Mouse (Mus musculus) liver, embryonic 14.5 days (tissue): ENCODE measurements around the gene Hbb-bt. TPM values are rescaled to one million over a fixed set of nuclear protein-coding genes. Genes with fewer than 3 reads are reported as not detected.

Experiments used
- ATAC-seq: fragments of 200-750 bp; cut with Nextera tagmentation; 2 replicates; pipeline ENCODE4 v1.8.0; 2017; ENCODE audit warnings: moderate number of reproducible peaks, mild to moderate bottlenecking, moderate library complexity; ENCODE audit not compliant: insufficient read depth
- DNase-seq, 3 experiments: peaks; one replicate each; pipeline ENCODE4 v3.0.0-alpha.2; 2012 to 2013; ENCODE audit warnings: low read depth in 3 of 3, low spot score in 3 of 3
- H3K27ac ChIP-seq: fragments of 300-500 bp; sonication (generic); 2 replicates; pipeline ENCODE4 v1.5.1; 2014; ENCODE audit warnings: moderate library complexity, mild to moderate bottlenecking, control low read depth, inconsistent platforms
- H3K27me3 ChIP-seq: fragments of 300-500 bp; sonication (generic); 2 replicates; pipeline ENCODE4 v1.6.1; 2014; ENCODE audit warnings: mild to moderate bottlenecking, low read length, moderate library complexity; ENCODE audit not compliant: control insufficient read depth, insufficient read depth
- H3K36me3 ChIP-seq: fragments of 300-500 bp; sonication (generic); replicated peaks from 2 replicates; pipeline ENCODE4 v1.6.1; 2014; ENCODE audit warnings: low read depth; ENCODE audit not compliant: control insufficient read depth, insufficient read depth
- H3K4me1 ChIP-seq, 2 experiments: fragments of 200-500 bp in 1 of 2; fragments of 300-500 bp in 1 of 2; sonication (generic) in 1 of 2; replicated peaks; 2 replicates each; pipeline ENCODE4 v1.6.1; 2012 to 2014; ENCODE audit warnings: antibody characterized with exemption in 1 of 2, inconsistent platforms in 1 of 2, low read length in 1 of 2; ENCODE audit not compliant: control insufficient read depth in 2 of 2, insufficient read depth in 2 of 2
- H3K4me2 ChIP-seq: fragments of 300-500 bp; sonication (generic); 2 replicates; pipeline ENCODE4 v1.6.1; 2014; ENCODE audit warnings: low read depth, mild to moderate bottlenecking, control low read depth, moderate library complexity
- H3K4me3 ChIP-seq, 2 experiments: fragments of 200-500 bp in 1 of 2; fragments of 300-500 bp in 1 of 2; sonication (generic) in 1 of 2; 2 replicates each; pipeline ENCODE4 v1.5.1; 2012 to 2014; ENCODE audit warnings: low read depth in 2 of 2, low read length in 2 of 2, mild to moderate bottlenecking in 2 of 2, control low read depth in 1 of 2, inconsistent platforms in 1 of 2, moderate library complexity in 1 of 2; ENCODE audit not compliant: insufficient read depth in 1 of 2
- H3K9ac ChIP-seq: fragments of 300-500 bp; sonication (generic); replicated peaks from 2 replicates; pipeline ENCODE4 v1.6.1; 2014; ENCODE audit warnings: mild to moderate bottlenecking, control low read depth, moderate library complexity
- H3K9me3 ChIP-seq: fragments of 300-500 bp; sonication (generic); 2 replicates; pipeline ENCODE4 v1.6.1; 2016; ENCODE audit warnings: low read length, mixed read lengths; ENCODE audit not compliant: control insufficient read depth
- CTCF ChIP-seq: IDR thresholded peaks from 2 replicates; pipeline ENCODE4 v1.5.1; 2016; ENCODE audit warnings: antibody characterized with exemption, low read depth, control low read depth
- EP300 ChIP-seq: IDR thresholded peaks from 2 replicates; pipeline ENCODE4 v1.6.1; 2016; ENCODE audit warnings: antibody characterized with exemption, low read depth
- WGBS: fragments of 180-500 bp; shearing (Covaris S2); extraction: QIAGEN DNeasy Blood & Tissue Kit; methylation state at CpG from one replicate; pipeline ENCODE4 v1.1.7; 2014; ENCODE audit not compliant: insufficient replicate concordance; 5-methylcytosine and 5-hydroxymethylcytosine counted together
- polyA plus RNA-seq, 2 experiments: library from polyadenylated mRNA; depleted of rRNA in 1 of 2; stranded (reverse) in 1 of 2; unstranded in 1 of 2; fragments of >200 nt; fragmentation: Nextera tagmentation in 1 of 2; extraction: Ambion mirVana in 1 of 2; gene quantifications; 2 replicates each; pipeline versions ENCODE4 v1.2.1 to v1.2.3; 2012 to 2014

Hbb-bt gene
- polyA plus RNA-seq, 2 experiments = 66,320 to 74,220 TPM

DNA sequence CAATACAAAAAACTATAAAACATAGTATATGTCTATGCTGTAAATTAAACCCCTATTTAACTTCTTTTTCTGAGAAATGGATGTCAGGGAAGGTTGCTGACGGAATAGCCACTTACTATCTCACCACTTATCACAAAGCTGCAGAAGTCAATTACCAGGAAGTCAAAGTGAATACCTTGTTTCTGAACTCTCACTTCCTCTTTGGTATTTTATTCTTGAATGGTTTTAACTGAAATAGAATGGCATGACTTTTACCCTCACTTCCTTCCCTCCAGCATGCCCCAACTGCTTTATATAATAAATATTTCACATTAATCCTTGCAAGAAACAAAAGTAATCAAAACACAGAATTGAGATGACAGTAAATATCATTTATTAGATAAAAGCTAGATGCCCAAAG is 1.6 kb downstream of the Hbb-bt start:
- Histone ChIP-seq H3K4me1 (peaks cover 15 to 28% of the 10 kb centered on the region in 2 experiments), H3K36me3 (no peaks in the 10 kb centered on the region; the same call in 1 of the 2 replicates), H3K4me2 (peak overlapping the region; percentile 48), H3K9ac (peak overlapping the region; percentile 95), H3K9me3 (no peaks in the 10 kb centered on the region), H3K4me3 (peak overlapping the region; percentile 56 to 76), H3K27ac (peak overlapping the region; percentile 89), H3K27me3 (no peaks in the 10 kb centered on the region)
- peak in 2 of 3 experiments; percentile 69 to 82 for DNase-seq
- WGBS = 2% methylated on average over 1 of the region's 1 CpGs
- TF ChIP-seq EP300 (peak; percentile 69), CTCF (no peak)
- peak; percentile 2; the same call in 1 of the 2 replicates for ATAC-seq

DNA sequence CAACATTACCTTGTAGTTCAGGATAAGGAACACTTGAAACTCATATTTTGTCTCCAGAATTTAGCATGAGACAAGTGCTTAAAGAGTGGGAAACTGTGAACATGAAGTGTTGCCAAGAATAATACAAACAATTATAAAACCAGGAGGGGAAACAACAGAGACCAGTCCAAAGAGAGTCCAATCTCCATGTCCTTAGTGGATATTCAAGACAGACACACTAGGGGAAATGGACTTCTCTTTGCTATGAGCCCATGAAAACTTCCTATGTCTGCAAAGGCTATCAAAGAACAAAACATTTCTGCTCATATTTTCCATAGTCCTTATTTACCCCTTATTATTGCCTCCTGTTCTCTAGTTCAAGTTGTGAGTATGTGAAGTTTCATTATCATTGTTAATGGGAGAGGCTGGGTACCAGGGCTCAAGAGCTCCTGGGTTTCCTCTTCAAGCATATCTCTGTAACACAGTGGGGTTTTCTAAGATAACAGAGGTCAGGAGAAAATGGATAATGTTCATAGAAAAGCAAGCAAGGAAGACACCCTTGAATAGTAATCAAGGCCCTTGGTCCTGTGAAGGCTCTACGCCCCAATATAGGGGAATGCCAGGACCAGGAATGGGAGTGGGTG is 2.5 kb downstream of the Hbb-bt start:
- H3K4me3 ChIP-seq = peak overlapping the region; percentile 34 to 52
- ATAC-seq (peak; percentile 49), DNase-seq (peak; percentile 81 to 89 (median 88))
- 12% methylated on average over 1 of the region's 1 CpGs for WGBS
- no peaks in the 10 kb centered on the region for H3K9me3 ChIP-seq
- H3K27me3 ChIP-seq = no peaks in the 10 kb centered on the region
- H3K27ac ChIP-seq = peak overlapping the region; percentile 94
- H3K36me3 ChIP-seq = no peaks in the 10 kb centered on the region; the same call in 1 of the 2 replicates
- TF ChIP-seq EP300 (peak; percentile 83), CTCF (no peak)
- H3K4me2 ChIP-seq = peak overlapping the region; percentile 50
- peaks cover 20 to 30% of the 10 kb centered on the region in 2 experiments for H3K4me1 ChIP-seq
- peak overlapping the region; percentile 66 for H3K9ac ChIP-seq

- Histone ChIP-seq H3K4me1 (peaks cover 20 to 30% of the 10 kb centered on the region in 2 experiments), H3K4me2 (peak overlapping the region; percentile 50), H3K9me3 (no peaks in the 10 kb centered on the region), H3K9ac (peak overlapping the region; percentile 18; the same call in 1 of the 2 replicates), H3K27ac (peak overlapping the region; percentile 94), H3K4me3 (peak overlapping the region; percentile 32 to 34; a peak in 3 of 4 replicates), H3K27me3 (no peaks in the 10 kb centered on the region), H3K36me3 (no peaks in the 10 kb centered on the region; the same call in 1 of the 2 replicates)
- peak in 2 of 3 experiments; percentile 68 to 72 for DNase-seq
- 28% methylated on average over 3 of the region's 3 CpGs for WGBS
- no peak for TF ChIP-seq CTCF
- TF ChIP-seq EP300 = no peak; the same call in none of the 2 replicates
- ATAC-seq = peak; percentile 19
Observed at GRCm38 (mm10) chr7:103810746-103811145, 3.0 kb downstream of the Hbb-bt start.

DNA sequence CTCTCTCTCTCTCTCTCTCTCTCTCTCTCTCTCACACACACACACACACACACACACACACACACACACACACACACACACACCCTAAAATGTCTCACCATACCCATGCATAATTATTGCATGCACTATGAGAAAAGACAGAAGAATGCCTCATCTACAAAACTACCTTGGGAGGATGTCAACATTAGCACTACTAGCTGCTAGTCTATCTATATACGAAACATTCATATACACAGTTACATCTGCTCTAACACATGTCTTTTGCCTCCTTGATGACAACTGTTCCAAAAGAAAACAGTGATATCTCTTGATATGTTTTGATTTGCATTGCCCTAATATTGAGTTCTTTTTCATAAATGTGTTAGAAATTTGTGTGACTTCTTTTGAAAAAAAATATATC is 3.5 kb downstream of the Hbb-bt start:
- H3K9me3 ChIP-seq = no peaks in the 10 kb centered on the region
- peak; percentile 4; the same call in 1 of the 2 replicates for ATAC-seq
- no peaks in the 10 kb centered on the region; the same call in 1 of the 2 replicates for H3K36me3 ChIP-seq
- peak in 1 of 3 experiments; percentile 68 for DNase-seq
- TF ChIP-seq EP300 = peak; percentile 47; the same call in 1 of the 2 replicates
- TF ChIP-seq CTCF = no peak
- H3K4me2 ChIP-seq = peak overlapping the region; percentile 50
- WGBS = 29% methylated on average over 1 of the region's 1 CpGs
- H3K27me3 ChIP-seq = no peaks in the 10 kb centered on the region
- peaks cover 18 to 27% of the 10 kb centered on the region in 2 experiments for H3K4me1 ChIP-seq
- H3K4me3 ChIP-seq = peak overlapping the region in 1 of 2 experiments; percentile 32; a peak in 2 of 4 replicates
- peak overlapping the region; percentile 36 for H3K9ac ChIP-seq
- peak overlapping the region; percentile 94 for H3K27ac ChIP-seq

DNA sequence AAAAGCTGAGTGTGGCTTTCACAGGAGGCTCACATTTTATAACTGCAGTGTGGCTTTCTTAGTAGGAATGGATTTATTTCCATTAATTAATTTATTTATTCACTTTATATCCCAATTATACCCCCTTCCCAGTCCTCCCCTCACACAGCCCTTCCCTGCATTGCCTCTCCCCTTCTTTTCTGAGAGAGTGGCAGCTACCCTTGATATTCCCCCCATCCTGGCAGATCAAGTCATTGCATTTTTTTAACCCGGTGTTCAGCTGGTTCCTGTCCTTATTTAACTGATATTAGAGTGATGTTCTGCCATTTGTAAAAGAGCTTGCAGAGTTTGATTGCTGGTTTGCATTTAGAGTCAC is 4.0 kb downstream of the Hbb-bt start:
- H3K4me3 ChIP-seq = peak overlapping the region; percentile 17 to 32; a peak in 2 of 4 replicates
- H3K9ac ChIP-seq = peak overlapping the region; percentile 36
- peak overlapping the region; percentile 50 for H3K4me2 ChIP-seq
- H3K36me3 ChIP-seq = no peaks in the 10 kb centered on the region; the same call in 1 of the 2 replicates
- H3K27me3 ChIP-seq = no peaks in the 10 kb centered on the region
- WGBS = 6% methylated on average over 1 of the region's 1 CpGs
- H3K9me3 ChIP-seq = no peaks in the 10 kb centered on the region
- peak overlapping the region; percentile 94 for H3K27ac ChIP-seq
- ATAC-seq = no peak
- peaks cover 18 to 24% of the 10 kb centered on the region in 2 experiments for H3K4me1 ChIP-seq
- TF ChIP-seq CTCF = no peak
- TF ChIP-seq EP300 = no peak
- no peak for DNase-seq
